Mouse (Mus musculus) MN1 (cell line): Measurements from ENCODE around the gene Card11.

Experiments used
- DNase-seq: peaks from one replicate; pipeline ENCODE4 v3.0.0-alpha.2; 2016; ENCODE audit warnings: low spot score

Card11 gene

GRCm38 (mm10) chr5:140918519-140918918 is 81.9 kb downstream of the Card11 start:
- no peak for DNase-seq

DNA sequence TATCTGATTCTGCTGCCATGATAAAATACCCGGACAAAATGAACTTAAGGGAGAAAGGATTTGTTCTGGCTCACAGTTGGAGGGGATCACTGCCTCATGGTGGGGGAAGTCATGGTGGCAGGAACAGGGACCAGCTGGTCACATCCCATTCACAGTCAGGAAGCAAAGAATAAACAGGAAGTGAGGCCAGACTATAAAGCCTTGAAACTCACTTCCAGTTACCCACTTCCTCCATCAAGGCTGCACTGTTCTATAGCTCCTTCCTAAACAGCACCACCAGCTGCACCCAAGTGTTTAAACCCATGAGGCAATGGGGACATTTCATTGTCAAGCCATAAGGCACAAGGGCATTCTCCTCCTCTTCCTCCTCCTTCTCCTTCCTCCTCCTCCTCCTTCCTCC is 82.6 kb downstream of the Card11 start:
- DNase-seq = no peak

- DNase-seq = no peak
Measured at GRCm38 (mm10) chr5:140910841-140911240, 89.5 kb downstream of the Card11 start.

GRCm38 (mm10) chr5:140900866-140901265 is 99.5 kb downstream of the Card11 start:
- DNase-seq = no peak

GRCm38 (mm10) chr5:140891080-140891479 is 109.3 kb downstream of the Card11 start:
- no peak for DNase-seq

DNA sequence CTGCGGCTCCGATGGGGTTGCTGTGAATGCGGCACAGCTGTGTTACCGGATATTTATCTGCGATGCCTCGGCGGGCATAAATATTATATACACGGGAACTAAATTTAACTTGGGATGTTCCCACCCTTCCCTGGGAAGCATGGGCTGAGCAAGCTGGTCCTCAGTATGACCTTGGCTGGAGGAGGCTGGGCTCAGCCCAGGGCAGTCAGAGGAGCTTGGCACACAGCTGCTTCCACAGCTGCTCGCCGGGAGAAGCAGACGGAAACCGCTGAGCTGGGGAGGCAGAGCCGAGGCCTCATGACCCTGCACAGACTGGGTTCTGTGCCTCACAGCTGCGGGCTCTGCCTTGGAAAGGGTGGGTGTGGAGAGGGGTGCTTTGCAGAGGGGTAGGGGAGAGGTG is 110.3 kb downstream of the Card11 start:
- DNase-seq = no peak

GRCm38 (mm10) chr5:140889539-140889938 is 110.8 kb downstream of the Card11 start:
- no peak for DNase-seq

- no peak for DNase-seq
Measured at GRCm38 (mm10) chr5:140887871-140888270, 112.5 kb downstream of the Card11 start.

- DNase-seq = no peak
Measured at GRCm38 (mm10) chr5:140884966-140885365, 115.4 kb downstream of the Card11 start.

DNA sequence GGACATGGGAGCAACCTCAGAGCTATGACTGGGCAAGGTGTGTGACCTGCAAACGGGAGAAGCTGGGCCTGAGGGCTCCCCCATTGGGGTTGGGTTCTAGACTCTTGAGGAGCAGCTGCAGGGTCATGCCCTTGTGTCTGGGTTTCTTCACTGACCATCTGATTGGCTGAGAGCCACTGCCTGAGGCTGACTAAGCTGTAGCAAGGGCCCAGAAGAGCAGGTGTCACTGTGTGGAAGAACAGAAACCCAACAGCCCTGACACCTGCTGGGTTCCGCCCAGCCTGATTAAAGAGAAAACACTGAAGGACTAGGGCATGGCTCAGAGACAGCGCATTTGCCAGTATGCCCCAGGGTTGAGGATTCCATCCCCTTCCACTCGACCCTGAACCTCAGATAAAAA is 118.0 kb downstream of the Card11 start:
- no peak for DNase-seq

DNA sequence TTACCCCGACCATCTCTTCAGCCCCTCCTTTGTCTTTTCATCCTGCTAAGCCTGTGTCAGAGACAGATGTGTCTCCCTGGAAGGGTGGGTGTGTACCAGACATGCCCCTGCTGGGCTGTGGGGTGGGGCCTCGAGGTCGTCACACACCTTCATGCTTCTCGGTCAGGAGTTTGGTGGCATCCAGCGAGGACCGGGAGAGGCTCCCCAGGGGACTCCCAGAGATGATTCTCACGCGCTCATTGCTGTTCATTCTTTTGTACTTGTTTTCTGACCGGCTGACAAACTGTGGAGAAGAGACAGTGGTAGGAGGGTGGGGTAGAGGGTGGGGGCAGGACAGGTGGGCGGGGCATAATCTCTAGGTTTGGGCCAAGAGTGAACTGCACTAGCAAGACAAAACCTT is 120.2 kb downstream of the Card11 start:
- no peak for DNase-seq

DNA sequence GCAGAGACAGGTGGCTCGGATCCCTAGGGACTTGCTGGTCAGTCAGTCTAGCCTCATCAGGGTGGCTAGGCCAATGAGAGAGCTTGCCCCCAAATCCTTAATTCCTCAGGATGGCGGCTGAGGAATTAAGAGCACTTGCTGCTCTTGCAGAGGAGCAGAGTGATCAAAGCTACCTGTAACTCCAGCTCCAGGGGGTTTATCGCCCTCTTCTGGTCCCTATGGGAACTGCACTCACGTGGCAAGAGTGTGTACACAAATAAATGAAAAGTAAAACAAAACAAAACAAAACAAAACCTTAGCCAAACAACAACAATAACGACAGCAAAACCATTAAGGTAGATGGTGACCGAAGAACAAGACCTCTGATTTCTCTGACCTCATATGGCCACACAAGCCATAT is 121.7 kb downstream of the Card11 start:
- no peak for DNase-seq

DNA sequence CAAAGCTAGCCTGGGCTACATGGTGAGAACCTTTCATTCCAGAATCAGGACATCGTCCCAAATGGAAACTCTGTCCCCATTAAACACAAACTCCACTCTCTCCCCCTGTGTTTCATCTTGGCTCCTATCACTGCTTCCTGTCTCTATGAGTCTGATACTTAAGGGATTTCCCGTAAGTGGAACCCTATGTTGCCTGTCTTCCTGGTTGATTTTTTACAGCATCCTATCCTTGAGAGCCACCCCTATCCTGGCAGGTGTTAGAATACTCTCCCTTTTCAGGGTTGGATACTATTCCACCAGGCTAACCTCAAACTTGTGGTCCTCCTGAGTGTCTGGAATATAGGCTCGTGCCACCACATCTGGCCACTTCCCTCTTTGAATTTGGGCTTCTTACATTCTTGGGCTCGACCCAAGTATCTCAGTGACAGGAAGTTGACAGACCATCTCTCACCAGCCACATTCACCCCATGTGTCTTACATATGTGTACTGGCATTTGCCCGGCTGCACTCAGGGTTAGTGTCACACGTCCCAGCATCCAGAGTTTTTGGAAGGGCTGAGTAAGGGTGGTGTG is 126.6 kb downstream of the Card11 start:
- no peak for DNase-seq

- no peak for DNase-seq
Measured at GRCm38 (mm10) chr5:140873039-140873551, 127.3 kb downstream of the Card11 start.

GRCm38 (mm10) chr5:140872532-140873038 is 127.8 kb downstream of the Card11 start:
- no peak for DNase-seq

DNA sequence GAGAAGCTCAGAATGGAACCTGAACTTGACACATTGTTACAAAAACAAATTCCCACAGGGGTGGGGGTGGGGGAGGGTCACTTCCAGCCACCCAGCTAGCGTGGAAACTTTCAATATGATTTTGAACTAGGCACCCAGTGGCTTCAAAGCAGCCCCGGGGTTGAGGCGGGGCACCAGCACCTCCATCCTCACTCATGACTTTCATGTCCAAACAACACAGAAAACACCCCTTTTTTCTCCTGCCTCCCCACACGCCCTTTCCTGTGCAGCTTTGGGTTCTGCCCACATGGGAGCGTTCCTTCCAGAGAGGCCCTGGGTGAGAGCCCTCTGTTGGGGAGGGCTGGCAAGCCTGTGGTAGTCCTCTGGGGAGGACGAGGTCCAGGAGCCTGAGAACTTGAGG is 129.1 kb downstream of the Card11 start:
- DNase-seq = no peak

- no peak for DNase-seq
Measured at GRCm38 (mm10) chr5:140869034-140869433, 131.3 kb downstream of the Card11 start.

- DNase-seq = no peak
Measured at GRCm38 (mm10) chr5:140859730-140860129, 140.7 kb downstream of the Card11 start.

- DNase-seq = no peak
Measured at GRCm38 (mm10) chr5:140858335-140858734, 142.0 kb downstream of the Card11 start.

DNA sequence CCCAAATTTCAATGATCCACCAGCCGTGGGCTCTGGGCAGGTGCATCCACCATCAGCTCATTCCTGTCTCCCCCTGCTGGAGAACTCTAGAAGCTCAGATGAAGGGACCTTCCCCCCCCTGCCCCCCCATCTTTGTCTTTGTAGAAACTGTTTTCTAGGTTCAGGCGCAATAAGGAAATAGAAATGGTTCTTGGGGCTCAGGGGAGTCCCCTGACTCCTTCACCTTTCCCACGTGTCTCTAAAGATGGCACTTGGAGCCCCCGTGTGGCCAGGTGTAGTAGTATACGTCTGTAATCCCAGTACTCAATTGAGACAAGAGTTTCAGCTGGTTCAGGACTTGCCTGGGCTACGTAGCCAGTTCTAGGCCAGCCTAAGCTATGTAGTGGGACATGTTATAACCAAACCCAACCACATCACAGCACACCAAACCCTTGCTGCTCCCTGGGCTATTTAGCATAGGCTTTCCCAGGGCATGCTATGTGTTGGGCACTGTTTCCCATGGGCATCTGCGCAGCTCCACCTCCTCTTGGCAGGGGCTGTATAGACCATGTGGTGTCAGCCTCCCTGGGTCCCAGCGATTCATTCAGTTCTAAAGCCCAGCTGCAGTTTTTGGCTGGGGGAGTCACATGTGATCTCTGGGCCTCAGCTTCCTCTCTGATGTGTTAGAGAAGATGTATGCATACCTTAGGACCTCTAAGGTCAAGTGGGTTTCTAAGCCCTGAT is 142.8 kb downstream of the Card11 start:
- DNase-seq = no peak

- no peak for DNase-seq
Measured at GRCm38 (mm10) chr5:140855909-140856530, 144.4 kb downstream of the Card11 start.

DNA sequence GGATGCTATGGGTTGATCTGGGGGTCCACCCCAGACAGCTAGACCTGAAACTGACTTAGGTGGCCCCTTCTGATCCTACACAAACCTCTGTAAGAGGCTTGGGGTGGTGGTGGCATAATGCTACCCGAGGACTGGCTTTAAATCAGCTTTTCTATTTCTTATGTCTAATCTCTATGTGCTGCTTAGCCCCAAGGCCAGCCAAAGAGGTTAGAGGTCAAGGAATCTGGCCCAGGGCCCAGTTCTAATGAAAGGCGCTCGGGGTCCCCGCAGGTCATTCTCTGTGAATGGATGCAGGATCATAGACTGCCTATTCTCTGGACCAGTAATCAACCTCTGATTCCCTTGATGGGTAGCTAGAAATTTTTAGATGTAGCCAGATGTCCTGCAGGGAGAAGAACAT is 145.7 kb downstream of the Card11 start:
- DNase-seq = no peak

GRCm38 (mm10) chr5:140853723-140854122 is 146.7 kb downstream of the Card11 start:
- no peak for DNase-seq
